Mouse (Mus musculus) heart, postnatal 0 days (tissue): ENCODE measurements around the gene Retreg1. TPM values are rescaled to one million over a fixed set of nuclear protein-coding genes. Genes with fewer than 3 reads are reported as not detected.

Experiments used
- ATAC-seq: fragments of 200-750 bp; cut with Nextera tagmentation; 2 replicates; pipeline ENCODE4 v1.8.0; 2017; ENCODE audit warnings: low read depth, moderate number of reproducible peaks, moderate library complexity; ENCODE audit not compliant: insufficient read depth
- DNase-seq: peaks from one replicate; pipeline ENCODE4 v3.0.0-alpha.2; 2016; ENCODE audit warnings: low spot score
- H3K27ac ChIP-seq: fragments of 300-500 bp; sonication (generic); 2 replicates; pipeline ENCODE4 v1.5.1; 2014; ENCODE audit warnings: low read depth, mild to moderate bottlenecking
- H3K27me3 ChIP-seq: fragments of 300-500 bp; sonication (generic); 2 replicates; pipeline ENCODE4 v1.6.1; 2014; ENCODE audit warnings: low read length, mixed read lengths; ENCODE audit not compliant: control insufficient read depth, insufficient read depth
- H3K36me3 ChIP-seq: fragments of 300-500 bp; sonication (generic); replicated peaks from 2 replicates; pipeline ENCODE4 v1.6.1; 2014; ENCODE audit warnings: low read length, mixed read lengths; ENCODE audit not compliant: control insufficient read depth, insufficient read depth
- H3K4me1 ChIP-seq: fragments of 300-500 bp; sonication (generic); 2 replicates; pipeline ENCODE4 v1.6.1; 2014; ENCODE audit warnings: antibody characterized with exemption; ENCODE audit not compliant: control insufficient read depth, insufficient read depth
- H3K4me2 ChIP-seq: fragments of 300-500 bp; sonication (generic); 2 replicates; pipeline ENCODE4 v1.6.1; 2014; ENCODE audit warnings: low read depth, mild to moderate bottlenecking, low read length, moderate library complexity
- H3K4me3 ChIP-seq: fragments of 300-500 bp; sonication (generic); 2 replicates; pipeline ENCODE4 v1.5.1; 2014; ENCODE audit warnings: low read depth, low read length
- H3K9ac ChIP-seq: fragments of 300-500 bp; sonication (generic); replicated peaks from 2 replicates; pipeline ENCODE4 v1.6.1; 2014; ENCODE audit warnings: low read depth, low read length, mixed read lengths
- H3K9me3 ChIP-seq: fragments of 300-500 bp; sonication (generic); replicated peaks from 2 replicates; pipeline ENCODE4 v1.6.1; 2016; ENCODE audit warnings: low read length; ENCODE audit not compliant: control insufficient read depth
- CTCF ChIP-seq: IDR thresholded peaks from 2 replicates; pipeline ENCODE4 v1.5.1; 2016; ENCODE audit warnings: antibody characterized with exemption, control low read depth, low read depth
- EP300 ChIP-seq: IDR thresholded peaks from 2 replicates; pipeline ENCODE4 v1.6.1; 2016; ENCODE audit warnings: antibody characterized with exemption, low read depth
- WGBS: fragments of 180-500 bp; shearing (Covaris S2); extraction: QIAGEN DNeasy Blood & Tissue Kit; methylation state at CpG from one replicate; pipeline ENCODE4 v1.1.7; 2014; 5-methylcytosine and 5-hydroxymethylcytosine counted together
- polyA plus RNA-seq: library from polyadenylated mRNA; unstranded; fragments of >200 nt; fragmentation: Nextera tagmentation; extraction: Ambion mirVana; gene quantifications from 2 replicates; pipeline ENCODE4 v1.2.1, GENCODE M21; 2015
- total RNA-seq: library from RNA; depleted of rRNA; stranded (reverse); fragments of >200 nt; gene quantifications from 2 replicates; pipeline ENCODE4 v1.2.3, GENCODE M21; 2014; ENCODE audit warnings: low replicate concordance

Retreg1 gene
- total and polyA plus RNA-seq, 2 experiments from 2014 or later, result 141 to 157 TPM

DNA sequence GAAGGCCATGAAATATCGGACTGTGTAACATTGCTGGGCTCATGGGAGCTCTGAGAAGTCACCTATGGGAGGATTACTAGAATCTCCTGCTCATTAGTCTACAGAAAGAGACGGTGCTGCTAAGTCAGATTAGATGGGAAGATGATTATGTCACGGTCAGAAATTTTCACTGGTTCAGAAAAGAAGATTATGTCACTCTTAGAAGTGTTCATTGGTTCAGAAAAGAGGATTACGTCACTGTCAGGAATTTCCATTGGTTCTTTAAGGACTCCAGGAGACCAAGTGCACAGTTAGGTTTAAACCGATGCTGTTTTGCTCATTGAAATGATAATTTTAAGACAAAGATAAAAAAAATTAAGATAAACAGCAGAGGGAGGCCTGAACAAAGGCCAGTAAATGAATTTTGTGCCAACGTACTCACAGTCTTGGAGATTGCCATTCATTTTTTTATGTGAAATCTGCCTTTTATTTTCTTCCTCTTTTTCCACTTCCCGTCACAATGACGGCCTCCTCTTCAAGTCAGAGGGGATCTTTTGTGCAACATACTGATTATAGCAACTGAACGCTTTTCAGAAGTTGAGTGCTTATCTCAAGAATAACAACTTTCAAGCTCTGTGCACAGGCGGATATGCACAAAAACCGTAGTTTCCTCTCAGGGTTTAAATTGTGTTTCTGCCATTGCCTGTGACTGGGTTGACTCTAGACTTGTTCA lies 67.0 kb downstream of the Retreg1 start:
- ATAC-seq (no peak), DNase-seq (peak; percentile 45)
- H3K4me1 ChIP-seq, result peaks cover 20% of the 10 kb centered on the region
- peak overlapping the region; percentile 58 for H3K27ac ChIP-seq
- H3K36me3 ChIP-seq, result no peaks in the 10 kb centered on the region
- no peak overlapping the region for H3K4me3 ChIP-seq
- H3K9me3 ChIP-seq, result no peaks in the 10 kb centered on the region
- H3K9ac ChIP-seq, result no peak overlapping the region
- no peaks in the 10 kb centered on the region for H3K27me3 ChIP-seq
- 55% methylated on average over 11 of the region's 11 CpGs for WGBS
- no peak overlapping the region for H3K4me2 ChIP-seq
- TF ChIP-seq CTCF, result no peak
- no peak for TF ChIP-seq EP300

DNA sequence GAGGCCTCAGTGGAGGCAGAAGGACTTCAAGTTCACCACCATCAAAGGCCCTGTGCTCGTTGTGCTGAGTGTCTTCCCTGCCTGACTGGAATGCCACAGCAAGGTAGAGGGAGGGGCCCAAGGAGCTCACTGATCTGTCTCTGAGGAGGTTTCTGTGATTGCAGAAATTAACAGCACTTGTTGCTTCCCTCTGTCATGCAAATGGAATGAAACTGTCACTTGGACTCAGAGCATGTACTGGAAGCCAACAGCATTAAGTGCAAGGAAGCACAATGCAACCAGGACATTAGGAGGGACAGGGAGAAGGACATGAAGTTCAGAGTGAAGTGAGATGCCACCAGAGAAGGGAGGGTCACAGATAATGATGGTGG lies 67.5 kb downstream of the Retreg1 start:
- Histone ChIP-seq H3K27me3 (no peaks in the 10 kb centered on the region), H3K36me3 (no peaks in the 10 kb centered on the region), H3K27ac (peak overlapping the region; percentile 58), H3K4me1 (peaks cover 22% of the 10 kb centered on the region), H3K9ac (no peak overlapping the region), H3K4me2 (no peak overlapping the region), H3K4me3 (no peak overlapping the region), H3K9me3 (no peaks in the 10 kb centered on the region)
- DNase-seq (no peak), ATAC-seq (no peak)
- no peak for TF ChIP-seq CTCF
- TF ChIP-seq EP300, result no peak
- 17% methylated on average over 1 of the region's 1 CpGs for WGBS

DNA sequence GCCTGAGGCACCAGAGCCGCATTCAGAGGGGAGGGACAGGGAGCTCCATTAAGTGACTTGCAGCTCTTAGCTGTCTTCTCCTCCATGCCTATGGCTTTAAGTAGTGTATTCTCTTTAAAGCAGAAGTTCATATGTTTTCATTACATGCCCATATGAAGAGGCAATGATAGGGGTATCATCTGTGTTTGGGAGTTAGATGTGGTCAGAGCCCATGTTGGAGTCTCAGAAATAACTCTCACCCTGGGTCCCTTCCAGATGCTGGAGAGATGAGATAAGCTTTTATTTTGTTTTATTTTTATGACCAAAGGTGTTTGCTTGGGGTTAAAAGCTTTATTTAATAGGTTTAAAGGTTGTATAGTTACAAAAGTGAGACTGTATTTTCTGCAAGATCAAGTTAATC lies 67.9 kb downstream of the Retreg1 start:
- Histone ChIP-seq H3K36me3 (no peaks in the 10 kb centered on the region), H3K9ac (no peak overlapping the region), H3K9me3 (no peaks in the 10 kb centered on the region), H3K4me1 (peaks cover 27% of the 10 kb centered on the region), H3K4me3 (no peak overlapping the region), H3K4me2 (no peak overlapping the region), H3K27ac (peak overlapping the region; percentile 58), H3K27me3 (no peaks in the 10 kb centered on the region)
- 64% methylated on average over 1 of the region's 1 CpGs for WGBS
- TF ChIP-seq CTCF (no peak), EP300 (no peak)
- no peak for DNase-seq
- no peak for ATAC-seq

DNA sequence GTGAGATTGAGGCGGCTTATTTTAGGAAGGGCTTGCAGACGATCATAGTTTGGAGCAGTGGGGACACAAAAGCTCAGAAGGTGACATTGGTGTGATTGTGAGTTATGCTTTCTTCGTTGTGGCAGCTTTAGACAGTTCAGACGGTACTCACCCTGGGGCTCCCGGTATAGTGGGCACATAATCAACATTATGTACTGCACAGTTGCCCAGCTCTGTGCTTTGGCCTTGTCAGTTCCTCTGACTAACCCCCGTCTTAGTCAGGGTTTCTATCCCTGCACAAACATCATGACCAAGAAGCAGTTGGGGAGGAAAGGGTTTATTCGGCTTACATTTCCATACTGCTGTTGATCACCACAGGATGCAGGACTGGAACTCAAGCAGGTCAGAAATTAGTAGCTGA lies 69.9 kb downstream of the Retreg1 start:
- H3K36me3 ChIP-seq, result no peaks in the 10 kb centered on the region
- ATAC-seq (no peak), DNase-seq (no peak)
- no peak overlapping the region for H3K27ac ChIP-seq
- no peak overlapping the region for H3K4me2 ChIP-seq
- H3K9me3 ChIP-seq, result no peaks in the 10 kb centered on the region
- peaks cover 35% of the 10 kb centered on the region for H3K4me1 ChIP-seq
- no peak for TF ChIP-seq CTCF
- TF ChIP-seq EP300, result no peak
- H3K27me3 ChIP-seq, result no peaks in the 10 kb centered on the region
- 76% methylated on average over 7 of the region's 7 CpGs for WGBS
- no peak overlapping the region for H3K9ac ChIP-seq
- no peak overlapping the region for H3K4me3 ChIP-seq

GRCm38 (mm10) chr15:25913659-25914058 lies 70.7 kb downstream of the Retreg1 start:
- Histone ChIP-seq H3K9ac (no peak overlapping the region), H3K4me3 (no peak overlapping the region), H3K4me1 (peaks cover 43% of the 10 kb centered on the region), H3K27ac (peak overlapping the region; percentile 81), H3K27me3 (no peaks in the 10 kb centered on the region), H3K9me3 (no peaks in the 10 kb centered on the region), H3K4me2 (no peak overlapping the region), H3K36me3 (no peaks in the 10 kb centered on the region)
- ATAC-seq (no peak), DNase-seq (no peak)
- no peak for TF ChIP-seq CTCF
- TF ChIP-seq EP300, result no peak
- WGBS, result 67% methylated on average over 9 of the region's 9 CpGs

GRCm38 (mm10) chr15:25914160-25914559 lies 71.2 kb downstream of the Retreg1 start:
- Histone ChIP-seq H3K9me3 (no peaks in the 10 kb centered on the region), H3K27ac (peak overlapping the region; percentile 81)
- no peak for ATAC-seq

More at GRCm38 (mm10) chr15:25914160-25914559, 71.2 kb downstream of the Retreg1 start:
- Histone ChIP-seq H3K9ac (no peak overlapping the region), H3K27me3 (no peaks in the 10 kb centered on the region), H3K4me1 (peaks cover 48% of the 10 kb centered on the region), H3K36me3 (no peaks in the 10 kb centered on the region), H3K4me2 (no peak overlapping the region), H3K4me3 (no peak overlapping the region)
- 49% methylated on average over 4 of the region's 4 CpGs for WGBS
- no peak for TF ChIP-seq CTCF
- TF ChIP-seq EP300, result no peak
- no peak for DNase-seq
